Mouse (Mus musculus): ENCODE measurements around the gene Plac8. TPM values are rescaled to one million over a fixed set of nuclear protein-coding genes. Genes with fewer than 3 reads are reported as not detected.

Plac8 gene
- total RNA-seq (2022): 1 to 10 TPM in 3 of 4 experiments, under 1 TPM in 1; 0.50 to 2.1 (median 1.1) TPM

DNA sequence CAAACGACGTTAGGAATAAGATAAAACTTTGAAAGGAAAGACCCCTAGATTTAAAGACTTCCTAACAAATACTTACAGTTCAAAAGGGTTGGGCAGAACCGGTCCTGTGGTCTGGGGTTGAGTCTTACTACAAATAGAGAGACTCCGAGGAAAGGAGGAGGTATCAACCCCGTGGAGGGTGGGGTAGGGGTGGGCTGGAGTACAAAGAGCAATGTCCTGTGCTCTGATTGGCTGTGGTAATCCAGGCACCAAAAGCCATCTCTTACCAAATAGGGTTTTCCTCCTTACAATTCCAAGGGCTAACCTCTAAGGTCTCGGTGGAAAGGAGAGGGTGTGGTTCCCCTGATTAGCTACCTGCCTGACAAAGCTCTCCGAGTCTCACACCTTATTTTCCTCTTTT is at the start of gene Plac8:
Plac8 (minus strand) TSS at position 177 of the 400 bp plus-strand sequence.
- no peak for DNase-seq (ENCODE audit: low spot score)

GRCm38 (mm10) chr5:100620952-100621351 is 48.9 kb upstream of the Plac8 start:
- no peak for DNase-seq (ENCODE audit: low spot score)

GRCm38 (mm10) chr5:100619586-100620275 is 47.7 kb upstream of the Plac8 start:
- DNase-seq (ENCODE audit: low spot score): no peak

- DNase-seq (ENCODE audit: low spot score): no peak
These were observed 42.1 kb upstream of the Plac8 start for GRCm38 (mm10) chr5:100613896-100614768.

DNA sequence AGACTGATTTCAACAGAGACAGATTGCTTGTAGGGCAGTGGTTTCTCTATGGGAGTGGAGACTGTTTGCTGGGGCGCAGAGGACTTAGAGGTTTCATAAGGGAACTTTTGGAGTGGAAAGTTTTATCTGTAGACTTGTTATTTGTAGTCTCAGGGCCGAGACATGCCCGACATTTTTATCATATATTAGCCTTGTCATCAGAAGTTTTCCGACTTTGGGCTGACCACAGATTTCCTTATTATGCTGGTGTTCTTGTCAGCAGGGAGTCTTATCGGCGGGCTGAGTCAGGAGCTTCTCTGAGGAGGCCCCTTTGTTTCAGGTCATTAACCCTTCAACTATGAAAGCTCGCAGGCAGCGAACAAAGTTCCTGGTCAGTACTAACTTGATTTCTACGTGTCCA is 35.8 kb upstream of the Plac8 start:
- DNase-seq (ENCODE audit: low spot score): no peak

- DNase-seq (ENCODE audit: low spot score): no peak
These were observed 35.2 kb upstream of the Plac8 start for GRCm38 (mm10) chr5:100607090-100607762.

DNA sequence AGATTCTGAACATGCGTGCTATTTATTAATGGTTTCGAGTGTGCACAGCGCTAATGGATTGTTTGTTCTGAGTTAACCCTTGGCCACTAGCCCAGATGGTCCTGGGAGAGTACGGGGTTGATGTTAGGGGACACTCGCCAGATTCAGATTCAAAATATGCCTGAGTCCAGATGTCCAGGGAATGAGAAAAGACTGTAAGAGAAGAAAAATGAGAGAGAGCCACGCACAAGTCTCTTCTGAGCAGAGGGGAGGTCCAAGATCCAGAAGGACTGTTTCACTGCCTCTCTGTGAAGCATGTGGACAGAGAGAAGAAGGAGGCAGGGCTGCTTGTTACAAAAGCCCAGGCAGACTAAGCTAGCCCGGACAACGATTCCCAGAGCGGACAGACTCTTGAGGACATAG is 33.8 kb upstream of the Plac8 start:
- peak; percentile 78 for DNase-seq (ENCODE audit: low spot score)

- DNase-seq (ENCODE audit: low spot score): no peak
These were observed 32.0 kb upstream of the Plac8 start for GRCm38 (mm10) chr5:100604061-100604460.

DNA sequence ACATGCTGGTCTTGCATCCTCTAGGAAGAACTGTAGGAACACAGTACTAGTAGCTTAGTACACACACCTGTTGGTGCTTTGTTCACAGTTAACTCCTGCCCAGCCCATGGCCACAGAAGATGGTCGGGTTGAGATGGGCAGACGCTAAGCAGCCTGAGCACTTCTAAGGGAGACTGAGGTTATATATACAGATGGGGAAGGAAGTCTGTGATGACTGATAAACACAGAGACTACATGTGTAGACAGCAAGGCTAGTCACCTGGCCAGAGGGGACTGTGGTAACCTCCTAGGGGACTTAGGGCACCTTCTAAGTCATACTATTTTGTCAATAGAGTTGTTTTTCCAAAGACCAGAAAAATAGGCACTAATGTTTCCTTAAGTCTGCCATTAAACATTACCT is 29.8 kb upstream of the Plac8 start:
- DNase-seq (ENCODE audit: low spot score): no peak

GRCm38 (mm10) chr5:100598961-100599463 is 27.0 kb upstream of the Plac8 start:
- no peak for DNase-seq (ENCODE audit: low spot score)

DNA sequence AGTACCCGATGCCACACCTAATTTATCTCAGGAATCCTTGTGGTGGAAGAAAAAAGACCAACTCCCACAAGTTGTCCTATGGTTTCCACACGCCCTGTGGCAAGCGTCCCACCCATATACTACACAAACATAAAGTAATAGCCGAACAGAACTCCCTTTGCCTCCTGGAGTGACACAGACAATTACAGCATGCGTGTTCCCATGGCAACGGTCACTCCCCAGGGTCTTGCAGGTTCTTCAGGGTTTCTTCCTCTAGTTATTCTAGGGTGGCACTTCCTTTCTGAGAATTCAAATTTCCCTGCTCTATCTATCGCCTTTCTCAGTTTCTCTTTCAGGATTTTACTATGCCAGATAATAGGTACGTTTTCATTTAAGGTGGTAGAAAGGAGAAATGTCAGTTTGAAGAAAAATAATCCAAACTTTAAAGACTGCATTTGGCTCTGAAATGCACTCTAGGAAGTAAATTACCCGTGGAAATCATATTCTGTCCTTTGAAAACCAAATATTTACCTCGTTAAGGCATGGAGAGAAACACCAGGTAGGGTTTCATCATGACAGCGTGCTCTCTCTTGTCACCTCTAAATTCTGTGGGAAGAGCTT is 25.9 kb upstream of the Plac8 start:
- no peak for DNase-seq (ENCODE audit: low spot score)

GRCm38 (mm10) chr5:100595999-100596398 is 24.0 kb upstream of the Plac8 start:
- DNase-seq (ENCODE audit: low spot score): no peak

- no peak for DNase-seq (ENCODE audit: low spot score)
These were observed 22.9 kb upstream of the Plac8 start for GRCm38 (mm10) chr5:100594803-100595467.

DNA sequence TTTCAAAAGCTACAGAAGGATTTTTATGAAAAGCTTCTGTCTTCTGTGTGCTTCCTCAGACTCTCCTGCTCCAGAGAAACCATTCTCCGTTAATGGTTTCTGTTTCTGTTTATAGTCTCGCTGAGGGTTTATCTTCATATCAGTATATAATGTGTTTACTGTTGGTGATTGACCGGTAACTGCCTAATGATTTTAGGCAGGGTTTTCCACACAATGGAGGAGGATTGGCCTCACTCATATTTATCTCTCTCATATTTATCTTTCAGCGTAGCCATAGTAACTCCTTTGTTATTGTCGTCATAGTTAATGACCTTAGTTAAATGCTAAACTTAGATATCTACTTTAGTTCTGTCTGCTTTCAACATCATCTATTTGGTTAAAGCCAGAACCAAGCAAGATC is 18.5 kb upstream of the Plac8 start:
- DNase-seq (ENCODE audit: low spot score): no peak

DNA sequence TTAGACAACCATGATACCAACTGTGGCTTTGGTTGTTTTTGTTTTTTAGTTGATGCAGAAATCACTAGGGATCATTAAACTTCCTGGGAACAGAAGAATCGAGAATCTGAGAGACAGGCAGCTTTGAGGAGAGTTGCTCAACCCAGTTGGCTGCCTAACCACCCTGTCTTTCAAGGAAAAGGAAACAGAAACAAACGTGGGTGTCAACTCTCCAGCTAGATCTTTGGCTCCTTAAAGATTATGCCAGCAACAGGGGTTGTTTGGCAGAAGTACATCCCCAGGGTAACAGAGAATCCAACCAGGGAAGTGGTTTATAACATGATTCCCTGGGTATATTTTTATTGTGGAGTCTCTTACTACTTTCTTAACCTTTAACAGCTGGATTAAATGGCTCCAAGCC is 15.6 kb upstream of the Plac8 start:
- peak; percentile 33 for DNase-seq (ENCODE audit: low spot score)

GRCm38 (mm10) chr5:100587136-100587535 is 15.1 kb upstream of the Plac8 start:
- DNase-seq (ENCODE audit: low spot score): no peak

DNA sequence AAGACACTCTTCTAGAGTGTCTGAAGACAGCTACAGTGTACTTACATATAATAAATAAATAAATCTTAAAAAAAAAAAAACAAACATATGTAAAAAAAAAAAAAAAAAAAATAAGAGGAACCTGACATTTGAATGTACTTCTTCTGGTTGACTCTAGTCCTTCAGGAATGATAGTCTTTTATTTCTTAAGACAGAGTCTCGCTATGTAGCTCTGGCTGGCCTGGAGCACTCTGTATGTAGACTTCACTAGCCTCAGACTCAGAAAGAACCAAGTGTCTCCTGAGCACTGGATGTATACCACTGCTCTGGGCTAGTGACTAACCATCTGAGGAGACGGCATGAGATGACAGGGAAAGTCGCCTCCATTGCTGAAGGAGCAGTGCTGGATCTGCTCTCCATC is 13.6 kb upstream of the Plac8 start:
- DNase-seq (ENCODE audit: low spot score): no peak

DNA sequence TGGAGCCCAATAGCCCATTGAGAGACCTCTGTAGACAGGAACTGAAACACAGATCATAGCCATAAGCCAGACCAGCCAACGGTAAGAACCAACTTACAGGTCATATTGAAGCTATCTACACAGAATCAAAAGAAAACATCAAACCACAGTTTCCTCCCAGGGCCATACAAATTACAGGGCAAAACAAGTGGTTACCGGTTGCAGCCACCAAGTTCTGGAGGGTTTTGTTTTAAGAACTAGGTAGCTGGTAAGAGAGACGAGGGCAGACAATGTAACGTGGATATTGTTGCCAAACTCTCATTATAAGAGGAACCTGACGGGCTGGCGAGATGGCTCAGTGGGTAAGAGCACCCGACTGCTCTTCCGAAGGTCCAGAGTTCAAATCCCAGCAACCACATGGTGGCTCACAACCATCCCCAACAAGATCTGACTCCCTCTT is 13.2 kb upstream of the Plac8 start:
- no peak for DNase-seq (ENCODE audit: low spot score)

DNA sequence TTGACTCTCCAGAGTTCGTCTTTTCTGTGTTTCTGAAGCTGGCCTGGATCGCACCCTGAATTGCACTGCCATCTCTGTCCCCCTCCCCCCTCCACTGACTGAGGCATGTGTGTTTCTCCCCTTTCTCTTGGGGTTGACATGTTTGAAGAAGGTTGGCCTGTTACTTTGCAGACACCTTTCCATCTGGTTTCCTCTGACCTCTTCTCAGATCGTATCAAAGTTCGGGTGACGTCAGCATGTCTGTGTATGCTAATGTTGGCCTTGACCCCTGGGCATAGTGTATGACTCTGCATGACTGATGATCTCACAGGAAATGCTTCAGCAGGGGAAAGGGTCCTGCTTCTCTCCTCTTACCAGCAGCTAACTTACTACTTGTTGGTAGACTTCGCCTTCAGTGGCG is 11.0 kb upstream of the Plac8 start:
- DNase-seq (ENCODE audit: low spot score): no peak

GRCm38 (mm10) chr5:100582435-100582826 is 10.4 kb upstream of the Plac8 start:
- no peak for DNase-seq (ENCODE audit: low spot score)

Data from heart, adult 8-10 months (tissue).